Mouse (Mus musculus) layer of hippocampus, adult 8-10 months (tissue): Measurements from ENCODE around the gene Stag1. TPM values are rescaled to one million over a fixed set of nuclear protein-coding genes. Genes with fewer than 3 reads are reported as not detected.
"Not testable (repeated sequence)": the region's sequence is repeated elsewhere in the genome, so short reads cannot be mapped to it uniquely, and the experiment has no call there.

ENCODE experiments used
- DNase-seq, 2 experiments: peaks; one replicate each; pipeline ENCODE4 v3.0.0; 2022; ENCODE audit warnings: low spot score in 2 of 2
- total RNA-seq, 4 experiments: library from RNA; stranded (reverse); gene quantifications; 2 replicates each; pipeline ENCODE4 v1.2.4; 2022

Stag1 gene
- total RNA-seq, 4 experiments from 2014 or later: 53.6 to 71.0 (median 63.8) TPM

DNA sequence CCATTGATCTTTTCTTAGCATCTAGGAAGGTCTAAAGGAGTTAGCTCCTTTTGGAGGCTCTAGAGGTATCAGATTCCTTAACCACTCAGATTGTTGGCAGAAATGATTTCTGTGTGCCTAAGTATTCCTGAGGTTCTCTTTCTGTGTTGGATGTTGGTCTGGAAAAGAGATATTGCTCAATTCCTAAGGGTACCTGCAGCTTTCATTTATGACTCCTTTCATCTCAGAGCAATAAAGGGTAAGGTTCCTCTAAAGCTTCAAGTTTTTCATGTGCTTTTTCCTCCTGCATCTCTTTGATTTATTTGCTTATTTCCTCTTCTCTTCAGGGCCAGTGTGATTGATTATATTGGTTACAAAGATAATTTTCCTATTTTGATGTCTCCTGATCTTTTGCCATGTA is 84.7 kb downstream of the Stag1 start:
- DNase-seq: no peak

DNA sequence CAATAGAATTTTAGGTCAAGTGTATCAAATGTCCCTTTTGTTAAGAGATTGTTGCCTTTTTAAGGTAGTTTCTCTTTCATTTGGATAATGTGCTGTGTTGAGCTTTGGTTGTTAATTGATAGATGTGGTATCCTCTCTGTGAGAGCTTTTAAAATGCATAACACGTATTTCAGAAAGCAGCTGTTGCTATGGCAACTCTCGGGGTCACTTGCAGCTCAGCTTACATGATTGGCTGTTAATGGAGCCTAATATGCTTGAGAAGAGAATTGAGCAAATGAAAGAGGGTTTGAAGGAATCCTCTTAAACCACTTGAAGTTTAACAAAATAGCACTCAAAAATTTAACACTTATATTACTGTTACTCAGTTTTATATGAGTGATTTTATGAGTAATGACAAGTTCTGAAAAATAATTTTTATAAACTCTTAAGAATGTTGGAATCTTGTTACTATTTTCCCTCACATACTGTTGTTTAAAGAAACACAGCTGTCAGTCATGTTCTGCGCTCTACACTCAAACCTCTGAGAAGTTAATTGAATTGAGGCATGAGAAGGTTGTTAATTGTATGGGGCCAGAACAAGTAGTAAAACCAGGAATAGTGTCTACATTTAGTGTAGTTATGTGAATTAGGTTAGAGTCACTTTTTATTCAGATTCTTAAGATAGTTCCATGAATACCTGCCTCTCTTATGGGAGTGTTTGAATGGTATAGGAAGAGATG is 88.3 kb downstream of the Stag1 start:
- DNase-seq: peak; percentile 49 to 67

DNA sequence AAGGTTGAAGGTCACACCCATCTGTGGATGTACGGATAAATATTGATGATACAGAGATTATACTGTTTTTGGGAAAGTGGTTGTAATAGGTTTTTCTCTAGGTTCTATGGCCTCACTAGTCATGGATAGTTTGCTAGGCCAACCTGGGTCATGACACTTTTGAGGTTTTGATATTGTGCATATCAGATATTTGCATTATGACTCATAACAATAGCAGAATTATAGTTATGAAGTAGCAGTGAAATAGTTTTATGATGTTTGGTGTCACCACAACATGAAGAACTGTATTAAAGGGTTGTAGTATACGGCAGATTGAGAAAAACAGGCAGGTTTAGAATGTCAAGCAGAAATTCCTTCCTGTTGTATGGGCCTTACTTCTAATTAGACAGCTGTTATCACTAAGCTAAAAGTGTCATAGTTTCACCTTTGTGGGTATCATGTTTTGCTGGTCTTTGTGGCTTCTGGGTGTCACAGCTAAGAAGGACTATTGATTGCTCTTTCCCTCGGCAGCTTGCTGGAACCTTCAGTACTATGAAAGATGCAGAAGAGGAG is 92.2 kb downstream of the Stag1 start:
- no peak for DNase-seq

DNA sequence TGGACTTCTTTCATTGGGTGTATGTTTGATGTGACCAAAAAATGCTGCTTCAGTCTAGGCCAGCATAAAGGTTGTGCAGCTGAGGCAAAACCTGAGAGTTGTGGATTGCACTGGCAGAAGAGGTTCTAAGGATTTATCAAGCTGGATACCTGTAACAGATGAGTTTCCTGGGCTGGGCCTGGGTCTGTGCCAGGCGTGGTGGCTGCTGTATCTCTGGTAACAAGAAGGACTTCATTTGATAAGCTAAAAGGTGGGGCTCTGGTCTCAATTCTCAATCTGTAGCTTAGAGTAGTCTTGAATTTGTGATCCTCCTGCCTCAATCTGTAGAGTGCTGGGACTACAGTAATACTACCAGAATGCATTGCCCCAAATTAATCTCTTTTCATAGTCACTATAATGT is 94.6 kb downstream of the Stag1 start:
- no peak for DNase-seq

DNA sequence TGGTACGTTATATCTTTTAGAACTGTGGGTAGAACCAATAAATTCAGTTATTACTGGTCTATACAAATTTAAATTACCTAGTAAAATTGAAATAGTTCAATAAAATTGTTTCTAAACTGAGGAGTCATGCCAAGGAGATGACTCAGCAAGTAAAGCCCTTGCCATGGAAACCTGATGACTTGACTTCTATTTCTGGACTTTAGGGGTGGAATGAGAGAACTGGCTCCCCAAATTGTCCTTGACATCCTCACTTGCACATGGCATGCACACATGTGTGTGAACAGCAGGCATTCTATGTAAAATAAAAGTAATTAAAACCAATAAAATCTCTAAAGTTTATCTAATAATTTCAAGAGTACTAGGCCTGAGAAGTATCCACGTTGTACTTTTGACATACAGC is 98.9 kb downstream of the Stag1 start:
- no peak for DNase-seq

DNA sequence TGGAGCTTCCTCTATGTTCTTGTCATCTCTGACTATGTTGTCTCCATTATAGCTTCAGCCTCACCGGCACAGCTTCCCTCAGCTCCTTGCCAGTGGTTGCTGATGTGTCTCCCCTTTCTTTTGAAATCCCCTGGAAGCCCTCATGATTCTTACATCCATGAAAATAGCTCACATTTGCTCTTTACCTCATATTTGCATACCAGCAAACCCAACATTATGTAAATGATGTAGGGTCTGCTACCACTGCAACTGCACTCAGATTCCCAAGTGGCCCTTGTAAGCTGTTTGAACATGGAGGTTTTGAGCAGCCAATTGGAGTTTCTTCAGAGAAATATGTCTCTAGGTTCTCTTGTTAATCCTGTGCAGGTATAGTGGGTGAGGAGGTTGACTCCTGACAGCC is 110.0 kb downstream of the Stag1 start:
- no peak for DNase-seq

DNA sequence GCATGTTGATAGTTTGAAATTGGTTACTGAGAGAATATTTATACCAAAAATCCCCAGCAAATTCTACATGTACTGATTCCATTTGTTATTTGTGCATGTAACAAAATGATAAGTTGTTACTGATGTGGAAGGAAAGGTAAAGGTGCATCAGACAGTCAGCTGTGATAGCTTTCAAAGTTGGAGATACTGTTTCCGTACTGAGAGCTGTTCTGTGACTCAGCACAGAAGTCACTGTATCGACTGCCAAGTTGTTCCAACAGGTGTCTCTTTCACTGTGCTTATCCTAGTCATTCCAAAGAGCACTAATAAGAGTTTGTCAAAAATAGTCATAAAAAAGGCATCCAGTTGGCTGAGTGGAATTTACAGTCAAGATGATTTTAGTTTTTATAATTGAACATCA is 114.1 kb downstream of the Stag1 start:
- DNase-seq: no peak

DNA sequence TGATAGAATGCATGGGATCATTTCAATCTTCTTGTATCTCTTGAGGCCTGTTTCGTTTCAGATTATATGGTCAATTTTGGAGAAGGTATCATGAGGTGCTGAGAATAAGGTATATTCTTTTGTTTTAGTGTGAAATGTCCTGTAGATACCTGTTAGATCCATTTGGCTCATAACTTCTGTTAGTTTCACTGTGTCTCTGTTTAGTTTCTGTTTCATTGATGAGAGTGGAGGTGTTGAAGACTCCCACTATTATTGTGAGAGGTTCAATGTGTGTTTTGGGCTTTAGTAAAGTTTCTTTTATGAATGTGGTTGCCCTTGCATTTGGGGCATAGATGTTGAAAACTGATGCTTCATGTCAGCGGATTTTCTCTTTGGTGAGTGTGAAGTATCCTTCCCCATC is 127.2 kb downstream of the Stag1 start:
- DNase-seq: not testable (repeated sequence)

DNA sequence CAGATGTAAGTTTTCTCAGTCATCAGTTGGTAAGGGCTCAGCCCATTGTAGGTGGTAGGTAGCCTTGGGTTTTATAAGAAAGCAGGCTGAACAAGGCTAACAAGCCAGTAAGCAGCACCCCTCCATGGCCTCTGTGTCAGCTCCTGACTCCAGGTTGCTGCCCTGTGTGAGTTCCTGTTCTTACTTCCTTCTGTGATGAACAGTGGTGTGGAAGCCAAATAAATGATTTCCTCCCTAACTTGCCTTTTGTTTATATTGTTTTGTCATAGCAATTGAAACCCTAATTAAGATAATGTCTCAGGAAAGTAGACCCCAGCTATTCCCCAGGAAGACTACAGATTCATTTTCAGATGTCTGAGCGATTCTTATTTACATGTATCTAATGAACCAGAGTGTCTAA is 134.2 kb downstream of the Stag1 start:
- no peak for DNase-seq

DNA sequence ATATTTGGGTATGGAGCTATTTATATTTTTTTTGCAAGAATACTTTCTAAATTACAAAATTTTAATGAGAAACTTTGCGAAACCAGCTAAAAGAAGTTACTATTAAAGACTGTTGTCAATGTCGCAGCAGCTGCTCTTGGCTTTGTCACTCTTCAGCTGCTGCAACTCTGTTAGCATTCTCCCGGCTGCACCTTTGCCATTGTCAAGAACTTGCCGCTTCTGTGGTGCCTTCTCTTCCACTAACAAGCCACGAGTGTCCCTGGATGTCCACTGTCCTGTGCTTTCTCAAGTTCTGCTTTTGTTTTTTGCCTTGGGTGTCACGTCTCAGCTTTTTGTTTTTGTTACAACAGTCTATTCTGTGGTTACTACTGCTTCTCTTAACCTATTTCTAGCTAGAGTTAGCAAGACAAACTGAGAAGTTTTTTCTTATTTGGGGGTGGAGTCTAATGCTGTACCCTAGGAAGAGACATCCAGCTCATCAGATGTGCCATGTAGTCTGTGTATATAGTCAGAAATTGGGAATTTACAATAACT is 136.4 kb downstream of the Stag1 start:
- DNase-seq: no peak

DNA sequence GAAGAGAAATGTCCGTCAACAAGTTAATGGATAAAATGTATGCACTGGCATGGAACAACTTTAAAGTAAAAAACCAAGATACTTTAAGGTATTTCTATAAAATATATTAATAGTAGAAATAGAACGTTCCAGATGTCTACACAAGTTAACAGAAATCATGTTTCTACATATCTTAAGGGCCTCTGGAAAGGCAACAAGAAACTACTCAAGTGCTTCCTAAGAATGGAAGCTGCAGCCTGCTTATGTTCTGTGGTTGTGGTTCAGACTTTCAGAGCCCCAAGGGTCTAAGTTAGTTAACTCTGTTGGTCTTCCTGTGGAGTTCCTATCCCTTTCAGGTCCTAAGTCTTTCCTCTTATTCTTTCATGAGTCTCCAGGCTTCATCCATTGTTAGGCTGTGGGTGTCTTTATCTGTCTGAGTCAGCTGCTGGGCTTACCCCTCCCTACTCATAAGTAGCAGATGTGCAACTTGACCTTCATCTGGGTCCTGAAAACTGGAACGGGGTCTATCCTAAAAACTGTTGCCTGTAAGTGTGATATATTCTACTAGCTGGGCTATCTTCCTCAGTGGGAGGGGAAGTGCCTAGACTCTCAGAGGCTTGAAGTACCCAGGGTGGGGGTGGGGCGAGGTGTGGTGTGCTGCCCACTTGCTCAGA is 138.5 kb downstream of the Stag1 start:
- DNase-seq: no peak

DNA sequence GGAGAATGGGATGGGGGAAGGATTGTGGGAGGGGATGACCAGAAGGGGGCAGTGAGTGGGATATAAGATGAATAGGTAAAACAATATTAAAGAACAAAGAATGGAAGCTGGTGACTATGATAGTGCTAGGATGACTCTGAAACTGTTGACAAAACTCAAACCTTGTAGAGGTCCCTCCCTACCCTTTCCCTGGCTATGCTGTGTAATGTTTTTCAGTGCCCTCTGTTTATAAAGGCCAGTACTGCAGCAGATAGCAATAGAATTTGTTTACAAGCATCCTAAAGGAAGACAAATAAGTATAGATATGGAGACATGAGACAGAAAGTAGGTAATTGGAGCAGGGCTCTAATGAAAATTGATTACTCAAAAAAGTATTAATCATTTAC is 139.0 kb downstream of the Stag1 start:
- DNase-seq: no peak

DNA sequence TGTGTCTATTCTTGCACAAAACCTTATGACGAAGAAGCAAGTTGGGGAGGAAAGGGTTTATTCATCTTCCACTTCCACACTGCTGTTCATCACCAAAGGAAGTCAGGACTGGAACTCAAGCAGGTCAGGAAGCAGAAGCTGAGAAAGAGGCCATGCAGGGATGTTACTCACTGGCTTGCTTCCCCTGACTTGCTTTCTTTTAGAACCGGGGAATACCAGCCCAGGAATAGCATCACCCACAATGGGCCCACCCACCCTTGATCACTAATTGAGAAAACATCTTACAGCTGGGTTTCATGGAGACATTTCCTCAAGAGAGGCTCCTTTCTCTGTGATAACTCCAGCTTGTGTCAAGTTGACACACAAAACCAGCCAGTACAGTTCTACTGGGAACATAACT is 179.6 kb downstream of the Stag1 start:
- not testable (repeated sequence) for DNase-seq

DNA sequence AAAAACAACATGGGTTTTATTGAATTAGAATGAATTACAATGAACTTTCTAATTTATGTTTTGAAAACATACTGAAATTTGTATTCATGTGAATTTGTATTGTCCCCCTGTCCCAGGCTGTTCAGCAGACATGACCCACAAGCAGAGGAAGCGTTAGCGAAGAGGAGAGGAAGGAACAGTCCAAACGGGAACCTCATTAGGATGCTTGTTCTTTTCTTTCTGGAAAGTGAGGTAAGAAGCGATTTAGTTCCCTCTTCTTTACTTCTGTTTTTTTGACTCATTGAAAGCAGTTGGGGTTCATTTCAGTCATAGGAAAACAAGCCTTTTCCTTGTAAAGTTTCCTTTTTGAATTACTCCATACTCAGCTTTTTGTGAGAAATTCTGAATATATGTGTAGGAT is 268.4 kb downstream of the Stag1 start:
- no peak for DNase-seq

DNA sequence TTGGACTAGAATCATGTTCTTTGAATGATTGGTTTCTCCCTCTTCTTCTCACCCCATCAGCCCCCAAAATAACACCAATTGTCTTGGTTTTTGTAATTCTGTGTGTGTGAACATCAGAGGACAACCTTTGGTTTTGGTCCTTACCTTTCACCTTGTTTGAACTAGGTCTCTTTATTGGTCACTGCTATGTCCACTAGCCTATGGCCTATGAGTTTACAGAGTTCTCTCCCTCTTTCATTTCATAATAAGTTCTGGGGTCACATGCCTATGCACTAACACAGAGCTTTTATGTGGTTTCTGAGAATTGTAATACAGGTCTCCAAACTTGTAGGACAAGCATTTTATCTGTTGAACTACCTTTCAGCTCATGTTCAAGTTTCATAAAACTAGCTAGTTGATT is 272.0 kb downstream of the Stag1 start:
- DNase-seq: no peak

DNA sequence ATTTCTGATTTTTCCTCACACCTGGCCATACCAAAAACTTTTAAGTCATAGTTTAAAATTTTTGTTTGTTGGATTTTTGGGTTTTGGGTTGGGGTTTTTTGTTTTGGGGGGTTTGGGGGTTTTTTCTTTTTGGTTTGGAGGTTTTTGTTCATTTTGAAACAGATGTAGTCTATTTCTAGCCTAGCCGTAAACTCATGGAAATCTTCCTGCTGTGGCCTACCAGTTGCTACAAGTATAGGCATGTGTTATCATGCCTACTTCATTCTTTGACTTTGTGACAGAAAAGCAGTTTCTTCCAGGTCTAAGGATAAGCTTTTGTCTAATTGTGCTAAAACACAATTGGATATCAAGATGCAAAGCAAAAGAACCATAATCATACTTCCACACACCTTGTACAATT is 298.5 kb downstream of the Stag1 start:
- DNase-seq: no peak

DNA sequence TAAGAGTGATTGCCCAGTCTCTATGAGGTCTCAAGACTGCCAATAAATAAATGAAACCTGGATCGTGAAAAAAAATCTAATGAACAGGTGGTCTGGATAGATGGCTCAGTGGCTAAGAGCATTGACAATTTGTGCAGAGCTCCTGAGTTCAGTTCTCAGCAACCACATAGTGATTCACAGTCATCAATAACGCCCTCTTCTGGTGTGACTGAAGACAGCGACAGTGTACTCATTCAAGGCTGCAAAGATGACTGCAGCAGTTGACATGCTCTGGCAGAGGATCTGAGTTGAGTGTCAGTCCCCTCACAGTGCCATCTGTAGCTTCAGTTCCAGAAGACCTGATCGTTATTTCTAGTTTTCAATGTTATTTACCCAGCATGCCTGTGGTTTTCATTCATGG is 300.4 kb downstream of the Stag1 start:
- DNase-seq: no peak

DNA sequence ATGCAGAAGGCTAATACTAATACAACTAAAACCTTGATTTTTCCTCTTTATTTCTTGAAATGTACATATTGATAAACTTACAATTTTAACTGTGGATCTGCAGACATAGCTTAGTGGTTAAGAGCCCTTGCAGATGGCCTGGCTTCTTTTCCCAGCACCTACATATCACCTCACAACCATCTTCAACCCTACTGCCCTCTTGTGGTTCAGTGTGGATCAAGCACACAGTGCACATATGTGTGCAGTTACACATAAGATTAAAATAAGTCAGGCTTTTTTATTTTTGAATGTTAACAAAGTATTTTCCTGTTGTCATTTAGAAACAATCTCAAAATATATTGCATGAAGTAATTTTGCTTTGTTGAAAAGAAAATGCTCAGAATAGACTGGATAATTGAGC is 312.8 kb downstream of the Stag1 start:
- DNase-seq: no peak

DNA sequence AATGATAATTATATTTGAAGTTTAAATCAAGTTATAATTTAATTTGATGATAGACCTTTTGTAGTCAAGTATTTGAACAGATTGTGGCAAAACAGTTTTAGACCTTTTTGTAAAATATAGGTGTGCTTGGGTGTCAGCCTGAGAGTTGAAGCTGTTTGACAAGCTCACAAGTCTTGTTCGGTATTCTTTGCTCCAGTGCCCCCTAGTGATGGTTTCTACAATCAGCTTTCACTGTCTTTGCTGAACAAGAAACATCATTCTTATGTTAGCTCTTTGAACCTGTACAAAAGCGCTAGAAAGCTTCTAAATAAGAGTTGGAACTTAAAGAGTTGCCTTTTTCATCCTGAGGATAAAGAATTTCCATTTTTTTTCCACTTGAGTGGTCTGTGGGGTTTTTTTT is 319.5 kb downstream of the Stag1 start:
- peak; percentile 28 to 48 for DNase-seq

DNA sequence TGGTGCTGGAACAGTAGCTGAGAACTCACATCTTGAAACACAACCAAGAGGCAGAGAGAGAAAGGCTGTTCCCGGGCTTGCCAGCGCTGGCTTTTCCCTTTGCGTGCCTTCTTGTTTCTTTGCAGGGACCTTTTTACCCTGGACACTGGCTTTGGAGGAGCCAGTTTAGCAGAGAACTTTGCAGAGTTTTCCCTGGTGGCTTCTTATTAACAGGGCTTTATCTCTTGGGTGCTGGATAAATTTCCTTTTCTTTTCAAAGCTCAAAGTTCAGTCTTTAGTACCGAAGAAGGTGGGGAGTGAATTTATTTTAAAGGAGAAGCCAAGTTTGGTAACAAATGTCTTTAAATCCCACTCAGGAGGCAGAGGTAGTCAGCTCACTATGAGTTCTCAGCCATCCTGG is 329.0 kb downstream of the Stag1 start:
- no peak for DNase-seq

DNA sequence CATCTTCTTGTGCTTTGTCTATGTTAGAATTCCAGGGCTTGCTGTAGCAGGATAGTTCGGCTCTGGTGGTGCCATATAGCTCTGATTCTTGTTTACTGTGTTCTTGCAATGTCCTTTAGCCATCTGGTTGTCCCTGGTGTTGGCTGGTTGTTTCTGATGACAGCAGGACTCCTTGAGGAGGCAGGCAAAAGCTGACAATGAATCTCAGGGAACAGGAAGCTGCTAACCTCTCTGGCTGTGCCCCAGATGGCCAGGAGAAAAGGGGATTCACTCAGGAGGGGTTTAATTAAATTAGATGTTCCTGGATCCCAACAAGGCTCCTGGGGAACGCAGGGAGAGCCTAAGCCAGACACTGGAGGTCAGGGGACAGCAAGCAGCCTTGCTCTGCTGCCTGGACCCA is 344.4 kb downstream of the Stag1 start:
- peak; percentile 7 to 10 for DNase-seq

DNA sequence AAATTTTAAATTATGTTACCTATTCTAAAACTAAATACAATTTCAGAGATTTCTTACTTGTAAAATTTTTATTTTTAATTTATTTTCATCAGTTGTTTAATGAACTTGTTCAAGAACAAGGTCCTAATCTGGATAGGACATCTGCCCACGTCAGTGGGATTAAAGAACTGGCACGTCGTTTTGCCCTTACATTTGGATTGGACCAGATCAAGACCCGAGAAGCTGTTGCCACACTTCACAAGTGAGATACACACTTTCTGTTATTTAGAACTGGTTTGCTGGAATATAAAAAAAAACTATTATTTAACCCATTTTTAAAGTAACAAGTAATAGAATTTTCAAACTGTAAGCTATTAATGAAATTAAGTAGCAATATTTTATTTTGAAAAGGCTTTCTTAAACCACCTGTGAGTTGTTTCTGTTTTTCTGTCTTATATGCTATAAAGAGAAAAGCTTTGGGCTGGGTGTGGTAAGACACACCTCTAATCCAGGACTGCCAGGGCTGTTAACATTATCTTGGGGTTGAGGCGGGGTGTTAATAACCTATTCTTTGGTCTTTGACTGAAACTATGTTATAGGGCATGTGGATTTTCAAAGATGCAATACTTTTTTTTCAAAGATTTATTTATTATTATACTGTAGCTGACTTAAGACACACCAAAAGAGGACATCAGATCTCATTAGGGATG is 347.2 kb downstream of the Stag1 start:
- DNase-seq: no peak
